30 mouse cellular contexts compared by ENCODE assay signal in the genomic region with DNA sequence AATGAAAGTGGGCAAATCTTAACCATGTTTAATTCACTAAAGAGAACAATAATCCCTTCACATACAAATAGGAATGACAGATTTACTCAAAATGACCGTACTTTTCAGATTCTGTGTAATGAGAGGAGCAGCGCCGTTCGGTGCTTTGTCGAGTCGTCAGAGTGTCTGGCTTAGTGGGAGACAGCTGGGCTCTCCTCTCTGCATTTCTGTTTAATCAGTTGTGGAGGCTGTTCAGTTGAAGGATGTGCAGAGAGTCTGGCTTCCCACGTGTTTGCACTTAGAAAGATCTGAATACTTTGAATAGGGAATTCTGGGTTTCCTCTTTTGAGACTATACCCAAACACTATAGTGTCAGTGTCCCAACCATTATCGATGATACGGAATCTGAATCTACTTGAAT. TPM values are rescaled to one million over a fixed set of nuclear protein-coding genes. Genes with fewer than 3 reads are reported as not detected.
DNase-seq lines count a peak whose midpoint lies in the region; ATAC-seq lines count a peak whose summit lies in the region.
"Had no signal": no experiment of that assay in that cellular context is flagged by ENCODE, and none has a peak within 500 bp of the region (broad histone marks: within the 10 kb centered on the region; RNA-seq: fewer than 3 reads in every experiment).

No protein-coding gene starts in this region.

- H3K36me3 ChIP-seq in forebrain, embryonic 14.5 days (ENCODE audit: control insufficient read depth, insufficient read depth, low read length): no peaks in the 10 kb centered on the region
- no peaks in the 10 kb centered on the region for H3K36me3 ChIP-seq in forebrain, embryonic 10.5 days (replicated peaks)
- H3K36me3 ChIP-seq: G1E; heart, embryonic 12.5 days; heart, embryonic 15.5 days had no signal

- DNase-seq in forebrain, embryonic 14.5 days (ENCODE audit: low spot score): peak; percentile 37
- no peak for DNase-seq in forebrain, embryonic 10.5 days (ENCODE audit: extremely low spot score, low spot score)
- DNase-seq in frontal cortex, postnatal 25 days (ENCODE audit: low spot score in 2 of 2): no peak
- peak; percentile 32 for DNase-seq in layer of hippocampus, adult 9-11 months
- DNase-seq in layer of hippocampus, postnatal 36 days: no peak
- peak; percentile 53 for DNase-seq in brain, adult 2 months (ENCODE audit: low read depth, low spot score)
- DNase-seq in kidney, adult 9 months: no peak
- DNase-seq: adrenal gland, adult 2 months; adrenal gland, postnatal 14 days; B cell, adult 2 months; cerebellum, adult 18-20 months; cerebellum, adult 9-10 months; cerebellum, postnatal 14 days; gastrocnemius, adult 2 months; gastrocnemius, postnatal 14 days; heart, adult 18-20 months; heart, postnatal 10 days; heart, postnatal 4 days; kidney, adult 18-20 months had no signal

- no peaks in the 10 kb centered on the region for H3K4me1 ChIP-seq in forebrain, embryonic 14.5 days (ENCODE audit: control insufficient read depth, insufficient read depth, low read length)
- no peaks in the 10 kb centered on the region for H3K4me1 ChIP-seq in forebrain, embryonic 10.5 days
- H3K4me1 ChIP-seq: heart, embryonic 12.5 days; heart, embryonic 15.5 days had no signal

- ATAC-seq in forebrain, embryonic 14.5 days: no peak; the same call in 1 of the 2 replicates
- peak; percentile 88 for ATAC-seq in frontal cortex, adult (ENCODE audit: low TSS enrichment)
- ATAC-seq: hindbrain, postnatal 0 days; inflammation-experienced regulatory T-cells, adult 6 months; intestine, embryonic 16.5 days; Patski had no signal

- 57% methylated on average over 9 of the region's 9 CpGs for WGBS in forebrain, embryonic 14.5 days
- WGBS in forebrain, embryonic 10.5 days: 77% methylated on average over 9 of the region's 9 CpGs

- no peaks in the 10 kb centered on the region for H3K27me3 ChIP-seq in forebrain, embryonic 14.5 days (replicated peaks; ENCODE audit: control insufficient read depth, insufficient read depth, low read length)
- no peaks in the 10 kb centered on the region for H3K27me3 ChIP-seq in forebrain, embryonic 10.5 days (ENCODE audit: poor library complexity, severe bottlenecking)
- H3K27me3 ChIP-seq: heart, embryonic 12.5 days; heart, embryonic 15.5 days; Patski had no signal

- H3K9me3 ChIP-seq in forebrain, embryonic 14.5 days (replicated peaks; ENCODE audit: control insufficient read depth, low read length): no peaks in the 10 kb centered on the region
- no peaks in the 10 kb centered on the region for H3K9me3 ChIP-seq in forebrain, embryonic 10.5 days
- H3K9me3 ChIP-seq: heart, embryonic 12.5 days; heart, embryonic 15.5 days had no signal

- H3K4me3 ChIP-seq in forebrain, embryonic 14.5 days (ENCODE audit: low read depth, low read length): no peak overlapping the region
- no peak overlapping the region for H3K4me3 ChIP-seq in forebrain, embryonic 10.5 days
- H3K4me3 ChIP-seq: gastrocnemius, adult 2 months; heart, embryonic 12.5 days; heart, embryonic 15.5 days had no signal

- no peak overlapping the region for H3K27ac ChIP-seq in forebrain, embryonic 14.5 days (ENCODE audit: low read depth, low read length)
- no peak overlapping the region for H3K27ac ChIP-seq in forebrain, embryonic 10.5 days
- H3K27ac ChIP-seq: gastrocnemius, adult 2 months; heart, embryonic 15.5 days; hindbrain, embryonic 14.5 days; hindbrain, postnatal 0 days had no signal

- H3K4me2 ChIP-seq in forebrain, embryonic 14.5 days (ENCODE audit: low read length): no peak overlapping the region
- H3K4me2 ChIP-seq: heart, embryonic 12.5 days; heart, embryonic 15.5 days; hindbrain, embryonic 14.5 days had no signal

- H3K9ac ChIP-seq in forebrain, embryonic 14.5 days (ENCODE audit: low read length): no peak overlapping the region
- H3K9ac ChIP-seq: heart, embryonic 12.5 days; heart, embryonic 15.5 days; hindbrain, embryonic 14.5 days had no signal

RNA-seq across cellular contexts. Expression of a gene that starts 7.0 kb away (rescaled TPM):
- polyA plus RNA-seq in forebrain, embryonic 14.5 days (2014; fragmentation: Nextera tagmentation; extraction: Ambion mirVana): 0.11 and 0.47 TPM in 2 replicates
- polyA plus RNA-seq in forebrain, embryonic 10.5 days (2016; fragmentation: Nextera tagmentation; extraction: Ambion mirVana): 0.05 TPM in 1 of 2 replicates, not detected in the other
- under 1 TPM in 1 of 2 experiments, not detected in 1; 0.37 TPM for total RNA-seq in layer of hippocampus, postnatal 36 days (2021)
- total RNA-seq: adrenal gland, adult 2 months; adrenal gland, postnatal 14 days; CH12.LX; G1E; gastrocnemius, adult 2 months; gastrocnemius, postnatal 14 days; gastrocnemius, postnatal 4 days had no signal
- polyA plus RNA-seq: adrenal gland, adult 2 months; G1E; heart, embryonic 15.5 days; inflammation-experienced regulatory T-cells, adult 6 months; Patski had no signal

RNA-seq across cellular contexts. Expression of a gene that starts 23.0 kb away (rescaled TPM):
- polyA plus RNA-seq in forebrain, embryonic 14.5 days (2014; fragmentation: Nextera tagmentation; extraction: Ambion mirVana): 3.9 and 4.3 TPM in 2 replicates
- polyA plus RNA-seq in forebrain, embryonic 10.5 days (2016; fragmentation: Nextera tagmentation; extraction: Ambion mirVana): 1.1 and 1.5 TPM in 2 replicates
- 10 to 100 TPM; 47.5 to 49.7 TPM for total RNA-seq in layer of hippocampus, postnatal 36 days (2021)

RNA-seq across cellular contexts. Expression of a gene that starts 23.0 kb away (rescaled TPM):
- polyA plus RNA-seq in forebrain, embryonic 14.5 days (2014; fragmentation: Nextera tagmentation; extraction: Ambion mirVana): 1.1 and 1.8 TPM in 2 replicates
- polyA plus RNA-seq in forebrain, embryonic 10.5 days (2016; fragmentation: Nextera tagmentation; extraction: Ambion mirVana): 0.66 and 0.68 TPM in 2 replicates
- total RNA-seq in layer of hippocampus, postnatal 36 days (2021): 1 to 10 TPM; 4.6 to 5.9 TPM
- total RNA-seq: CH12.LX had no signal
- polyA plus RNA-seq: G1E; inflammation-experienced regulatory T-cells, adult 6 months had no signal

RNA-seq across cellular contexts. Expression of a gene that starts 29.8 kb away (rescaled TPM):
- polyA plus RNA-seq in forebrain, embryonic 14.5 days (2014; fragmentation: Nextera tagmentation; extraction: Ambion mirVana): 0.09 and 0.14 TPM in 2 replicates
- 0.02 TPM in 1 of 2 replicates, not detected in the other for polyA plus RNA-seq in forebrain, embryonic 10.5 days (2016; fragmentation: Nextera tagmentation; extraction: Ambion mirVana)
- total RNA-seq in layer of hippocampus, postnatal 36 days (2021): 1 to 10 TPM in 1 of 2 experiments, under 1 TPM in 1; 0.67 to 1.1 TPM
- total RNA-seq: adrenal gland, postnatal 14 days; CH12.LX; G1E had no signal
- polyA plus RNA-seq: adrenal gland, adult 2 months; G1E; inflammation-experienced regulatory T-cells, adult 6 months had no signal

Comparison
In these comparisons a context has a peak if more than half of its experiments do, and no peak if none do; other contexts are left out.
1. DNase-seq: peak in forebrain, embryonic 14.5 days (single experiment), layer of hippocampus, adult 9-11 months (single experiment) and brain, adult 2 months (single experiment); none in forebrain, embryonic 10.5 days (single experiment), frontal cortex, postnatal 25 days (0 of 2), layer of hippocampus, postnatal 36 days (0 of 2) and kidney, adult 9 months (single experiment).